Mouse (Mus musculus) c-Kit-positive CD71-negative TER-119-negative erythroid progenitor cells, embryonic 14.5 days (primary cell): Measurements from ENCODE around the gene Zfyve16.

ENCODE experiments used
- DNase-seq: peaks from one replicate; pipeline ENCODE4 v3.0.0-alpha.2; 2013; ENCODE audit warnings: low read depth

The Zfyve16 gene

DNA sequence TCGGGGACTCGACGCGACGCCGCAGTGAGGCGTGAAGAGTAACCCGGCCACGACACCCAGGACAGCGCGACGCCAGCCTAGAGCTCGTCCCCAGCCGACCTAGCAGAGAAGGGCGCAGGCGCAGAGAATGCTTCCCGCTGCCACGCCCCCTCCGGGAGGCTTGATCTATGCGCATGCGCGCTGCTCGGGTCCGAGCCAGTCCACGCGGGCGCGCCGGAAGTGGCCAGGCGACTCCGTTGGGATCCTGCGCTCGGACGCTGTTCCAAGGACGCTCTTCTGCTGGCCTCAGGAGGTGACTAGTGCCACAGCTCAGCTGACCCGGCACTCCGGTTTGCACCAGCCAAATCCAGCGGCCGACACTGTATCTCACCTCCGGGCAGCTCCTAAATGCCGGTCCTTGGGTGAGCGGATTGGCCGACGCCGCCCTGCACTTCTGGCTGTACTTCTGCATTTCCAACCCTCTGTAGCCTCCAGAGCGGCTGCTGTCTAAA is at the start of gene Zfyve16:
Zfyve16 (minus strand) TSS at position 148 of the 491 bp plus-strand sequence.
- DNase-seq = peak; percentile 81

DNA sequence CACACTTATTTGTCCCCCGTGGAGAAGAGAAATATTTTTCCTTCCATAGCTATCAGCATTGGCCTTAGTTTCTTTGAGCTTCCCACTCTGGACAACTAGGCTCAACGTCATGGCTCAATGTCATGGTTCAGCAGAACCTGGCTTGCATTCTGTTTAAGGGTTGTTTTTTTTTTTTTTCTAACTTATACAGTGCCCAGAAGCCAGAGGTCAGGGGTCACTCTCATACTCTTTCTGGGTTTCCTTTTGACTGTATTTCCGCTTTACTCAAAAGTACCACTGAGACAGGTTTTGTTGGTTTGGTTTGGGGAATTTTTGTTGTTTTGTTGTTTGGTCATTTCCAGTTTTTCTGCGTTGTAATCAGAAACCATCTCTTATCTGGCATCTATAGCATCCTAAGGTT is 47.5 kb upstream of the Zfyve16 start:
- DNase-seq = no peak

- DNase-seq = no peak
Measured at GRCm38 (mm10) chr13:92576688-92577087, 46.0 kb upstream of the Zfyve16 start.

- DNase-seq = no peak
Measured at GRCm38 (mm10) chr13:92576072-92576471, 45.4 kb upstream of the Zfyve16 start, which contains the start of gene Spz1. Gene Spz1, minus strand, starts transcription at chr13:92576172.

- no peak for DNase-seq
Measured at GRCm38 (mm10) chr13:92559429-92559828, 28.8 kb upstream of the Zfyve16 start.

DNA sequence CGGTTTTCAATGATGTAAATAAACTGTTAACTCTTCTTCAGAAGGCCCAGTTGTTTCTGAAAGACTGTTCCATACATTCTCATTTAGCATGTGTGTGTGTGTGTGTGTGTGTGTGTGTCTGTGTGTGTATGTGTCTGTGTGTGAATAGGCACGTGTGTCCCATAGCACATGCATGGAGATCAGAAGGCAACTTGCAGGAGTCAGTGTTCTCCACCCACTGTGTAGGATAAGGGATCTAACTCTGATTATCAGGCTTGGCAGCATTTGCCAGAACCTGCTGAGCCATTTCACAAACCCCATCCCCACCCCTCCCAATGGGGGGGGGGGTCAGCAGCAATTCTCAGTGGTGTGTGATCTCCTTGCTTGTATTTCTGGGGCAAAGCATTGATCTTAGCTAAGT is 26.6 kb upstream of the Zfyve16 start:
- no peak for DNase-seq

- DNase-seq = no peak
Measured at GRCm38 (mm10) chr13:92556458-92557126, 25.9 kb upstream of the Zfyve16 start.

- DNase-seq = no peak
Measured at GRCm38 (mm10) chr13:92547093-92547492, 16.4 kb upstream of the Zfyve16 start.

- no peak for DNase-seq
Measured at GRCm38 (mm10) chr13:92540997-92541396, 10.3 kb upstream of the Zfyve16 start.

GRCm38 (mm10) chr13:92539126-92539525 is 8.5 kb upstream of the Zfyve16 start:
- DNase-seq = no peak

GRCm38 (mm10) chr13:92533801-92534200 is 3.1 kb upstream of the Zfyve16 start:
- no peak for DNase-seq

DNA sequence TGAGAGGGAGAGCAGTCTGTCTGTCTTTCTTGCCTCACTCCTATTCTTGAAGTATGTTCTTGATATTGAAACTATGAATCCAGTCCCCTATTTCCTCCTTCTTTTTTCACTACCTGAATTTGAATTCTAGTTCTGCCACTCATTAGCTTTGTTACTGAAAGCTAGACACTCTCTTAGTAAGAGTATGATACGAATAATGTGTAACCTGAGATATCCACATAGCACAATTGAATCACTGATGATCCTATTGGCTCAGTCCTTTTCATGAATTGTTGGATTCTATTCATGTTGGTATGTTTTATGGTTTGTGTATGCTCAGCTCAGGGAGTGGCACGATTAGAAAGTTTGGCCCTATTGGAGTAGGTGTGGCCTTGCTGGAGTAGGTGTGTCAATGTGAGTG is 1.5 kb upstream of the Zfyve16 start:
- DNase-seq = no peak

DNA sequence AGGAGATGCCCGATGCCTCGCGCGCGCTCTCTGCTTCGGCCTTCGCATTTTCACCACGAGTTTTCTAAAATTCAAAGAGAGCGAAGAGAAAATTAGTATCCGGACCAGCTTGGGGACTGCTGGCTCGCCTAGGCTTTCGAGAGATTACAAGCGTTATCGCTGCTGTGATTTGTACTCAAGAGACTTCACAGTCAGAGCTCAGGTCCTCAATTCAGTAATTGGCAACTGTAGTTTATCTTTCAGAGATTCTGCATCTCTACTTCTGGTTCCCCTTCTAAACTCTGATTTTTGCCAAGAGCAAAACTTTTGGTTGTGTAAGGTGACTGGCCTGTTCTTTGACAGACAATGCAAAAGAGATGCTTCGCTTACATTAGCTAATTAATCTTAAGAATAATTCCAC is 569 bp upstream of the Zfyve16 start:
- no peak for DNase-seq

DNA sequence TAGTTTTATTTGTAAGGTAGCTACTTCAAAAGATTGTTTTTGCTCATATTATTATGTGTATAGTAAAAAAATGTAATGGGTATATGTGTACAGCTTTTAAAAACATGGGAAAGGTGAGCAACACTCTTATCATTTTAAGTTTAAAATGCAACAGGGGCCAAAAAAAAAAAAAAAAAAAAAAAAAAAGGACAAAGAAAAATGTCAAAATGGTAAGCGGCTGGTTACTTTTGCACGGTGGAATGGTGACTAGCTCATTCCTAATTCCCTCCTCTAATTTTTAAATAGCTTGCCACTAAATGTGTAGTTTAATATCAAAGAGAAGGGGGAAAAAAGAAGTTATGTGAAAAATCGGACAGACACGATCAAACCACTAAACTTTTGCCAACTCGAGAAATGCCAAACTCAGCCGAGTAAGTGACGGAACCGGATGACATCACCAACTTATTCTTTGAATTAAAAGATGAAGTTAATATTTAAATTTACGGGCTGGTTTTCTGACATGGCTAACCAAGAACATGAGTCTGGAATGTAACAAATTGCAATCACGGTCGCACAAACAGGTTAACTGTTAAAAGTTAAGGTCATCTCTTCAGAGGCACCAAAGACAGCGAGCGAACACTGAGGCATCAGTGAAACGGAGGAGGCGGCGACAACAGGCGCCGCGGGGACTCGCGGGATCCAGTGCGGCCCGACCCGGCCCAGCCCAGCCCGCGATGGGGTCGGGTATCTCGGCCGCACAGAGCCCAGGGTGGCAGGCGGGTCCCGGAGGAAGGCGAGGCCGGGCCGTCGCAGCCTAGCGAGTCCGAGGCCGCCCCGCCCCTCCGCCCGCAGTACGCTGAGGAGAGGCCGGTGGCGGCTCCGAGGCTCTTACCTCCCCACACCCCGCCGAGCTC is 594 bp downstream of the Zfyve16 start:
- peak; percentile 8 for DNase-seq

DNA sequence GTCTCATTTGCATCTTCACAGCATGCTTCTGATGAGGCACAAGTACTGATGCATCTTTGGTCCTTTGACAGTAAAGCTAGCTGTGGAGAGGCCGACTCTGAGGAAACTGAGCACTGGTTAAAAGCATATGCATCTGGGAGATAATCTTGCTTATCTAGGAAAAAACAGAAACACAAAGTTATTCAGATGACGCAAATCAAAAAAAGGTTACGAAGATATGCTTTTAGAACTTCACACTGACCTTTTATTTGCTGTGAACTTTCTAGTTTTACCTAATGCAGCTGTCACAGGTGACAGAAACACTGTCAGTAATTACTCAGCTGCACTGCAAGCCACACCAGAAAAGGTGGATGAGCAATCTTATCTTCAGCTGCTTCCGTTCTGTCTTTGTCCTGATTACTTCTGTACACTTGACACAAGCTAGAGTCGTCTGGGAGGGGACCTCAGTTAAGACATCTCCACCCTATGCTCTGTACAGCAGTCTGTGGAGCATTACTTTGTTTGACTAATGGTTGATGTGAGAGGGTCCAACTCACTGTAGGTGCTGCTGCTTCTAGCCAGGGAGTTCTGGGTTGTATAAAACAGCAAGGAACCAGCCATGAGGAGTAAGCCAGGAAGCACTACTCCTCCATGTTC is 7.4 kb downstream of the Zfyve16 start:
- no peak for DNase-seq

DNA sequence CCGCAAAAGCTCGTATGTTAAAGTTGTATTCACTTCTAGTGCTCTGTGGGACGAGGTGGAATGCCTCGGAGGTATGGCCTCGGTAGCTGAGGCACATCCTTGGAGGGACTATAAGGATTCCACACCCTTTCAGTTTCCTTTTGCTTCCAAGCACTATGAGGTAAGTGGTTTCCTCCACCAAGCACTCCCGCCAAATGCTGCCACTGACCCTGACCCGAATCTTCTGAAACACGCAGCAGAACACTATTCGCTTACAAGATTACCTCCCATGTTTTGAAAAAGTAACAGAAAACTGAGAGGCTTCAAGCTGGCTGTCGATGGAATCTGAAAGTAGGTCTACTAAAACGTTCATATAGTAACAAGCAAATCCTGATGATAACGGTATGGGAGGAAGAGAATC is 25.8 kb downstream of the Zfyve16 start:
- DNase-seq = no peak

DNA sequence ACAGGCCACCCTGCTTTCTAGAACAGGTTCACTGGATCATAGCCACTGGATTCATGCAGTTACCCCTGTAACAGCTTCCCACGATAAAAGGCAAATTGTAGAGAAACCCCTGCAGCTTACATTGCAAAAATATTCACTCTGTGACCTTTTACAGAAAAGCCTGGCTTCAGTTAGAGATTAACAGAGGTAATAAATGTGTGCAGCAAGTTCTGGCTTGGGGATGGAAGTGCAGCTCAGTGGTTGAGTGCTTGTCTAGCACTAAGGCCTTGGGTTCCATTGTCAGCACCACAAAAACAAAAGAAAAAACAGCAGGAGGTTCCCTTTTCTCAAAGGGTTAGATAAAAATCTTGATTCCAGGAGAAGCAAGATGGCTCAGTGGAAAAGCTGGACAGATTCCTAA is 38.7 kb downstream of the Zfyve16 start:
- no peak for DNase-seq

- DNase-seq = no peak
Measured at GRCm38 (mm10) chr13:92490817-92491216, 39.9 kb downstream of the Zfyve16 start.

DNA sequence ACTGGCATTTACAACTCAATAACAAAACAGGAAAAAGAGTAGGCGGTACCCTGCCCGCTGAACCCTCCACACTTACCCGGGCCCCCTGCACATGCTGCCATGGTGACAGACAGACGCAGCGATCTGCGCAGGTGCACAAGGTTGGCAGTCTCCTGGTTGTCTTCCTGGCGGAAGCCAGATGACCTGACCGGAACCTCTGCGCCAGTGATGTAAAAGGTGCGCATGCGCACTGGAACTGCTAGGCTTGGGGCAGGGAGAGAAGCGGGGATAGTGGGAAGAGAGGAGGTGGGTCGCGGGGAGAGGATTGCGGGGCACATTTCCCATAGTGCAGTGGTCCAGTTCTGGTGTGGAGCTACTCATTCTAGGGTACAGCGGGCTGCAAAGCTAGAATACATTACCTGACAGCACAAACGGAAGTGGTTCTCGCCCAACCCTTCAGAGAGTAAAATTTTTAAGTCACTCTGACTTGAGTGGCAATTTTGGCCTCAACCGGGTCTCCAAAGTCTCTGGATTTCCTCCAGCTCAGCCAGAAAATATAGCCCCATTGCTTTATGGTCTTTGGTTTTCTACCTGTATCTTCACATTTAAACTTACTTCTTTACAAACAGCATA is 46.7 kb downstream of the Zfyve16 start, which contains the start of gene Fam151b:
Fam151b (minus strand) TSS at position 164 of the 612 bp plus-strand sequence.
- DNase-seq = peak; percentile 85

GRCm38 (mm10) chr13:92483348-92483747 is 47.3 kb downstream of the Zfyve16 start:
- peak; percentile 35 for DNase-seq

DNA sequence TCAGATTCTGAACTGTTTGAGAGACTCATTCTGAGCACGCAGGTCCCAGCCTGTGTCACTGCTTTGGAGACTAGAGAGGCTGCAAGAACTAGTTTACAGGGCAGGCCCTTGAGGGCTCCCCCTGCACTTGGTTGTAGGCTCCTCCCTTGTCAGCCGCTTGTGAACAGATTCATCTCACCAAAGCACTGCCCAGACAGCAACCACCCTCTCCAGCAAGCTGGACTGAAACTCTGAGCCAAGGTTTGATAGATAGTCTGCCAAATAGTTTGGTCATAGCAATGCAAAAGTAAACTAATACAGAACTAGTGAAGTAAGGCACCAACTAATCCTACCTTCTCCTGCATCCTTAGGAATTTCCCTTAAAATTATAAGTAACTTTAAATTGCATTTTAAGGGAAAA is 60.5 kb downstream of the Zfyve16 start:
- no peak for DNase-seq

GRCm38 (mm10) chr13:92469381-92469780 is 61.3 kb downstream of the Zfyve16 start:
- no peak for DNase-seq
